Mouse (Mus musculus) T-helper 17 cell (primary cell): ENCODE data around the gene Cdc6.
"Not testable (repeated sequence)": the region's sequence is repeated elsewhere in the genome, so short reads cannot be mapped to it uniquely, and the experiment has no call there.

ENCODE experiments used
- in situ Hi-C, 2 experiments: fragments of 300-600 bp; cut with MboI, MseI; formaldehyde crosslinking; loops; 1 replicate in 1 of 2; 2 replicates in 1 of 2; pipeline ENCODE4 v1.15.1; 2025; ENCODE audit warnings: high pct_unique_total_duplicates in 2 of 2

Cdc6 gene

DNA sequence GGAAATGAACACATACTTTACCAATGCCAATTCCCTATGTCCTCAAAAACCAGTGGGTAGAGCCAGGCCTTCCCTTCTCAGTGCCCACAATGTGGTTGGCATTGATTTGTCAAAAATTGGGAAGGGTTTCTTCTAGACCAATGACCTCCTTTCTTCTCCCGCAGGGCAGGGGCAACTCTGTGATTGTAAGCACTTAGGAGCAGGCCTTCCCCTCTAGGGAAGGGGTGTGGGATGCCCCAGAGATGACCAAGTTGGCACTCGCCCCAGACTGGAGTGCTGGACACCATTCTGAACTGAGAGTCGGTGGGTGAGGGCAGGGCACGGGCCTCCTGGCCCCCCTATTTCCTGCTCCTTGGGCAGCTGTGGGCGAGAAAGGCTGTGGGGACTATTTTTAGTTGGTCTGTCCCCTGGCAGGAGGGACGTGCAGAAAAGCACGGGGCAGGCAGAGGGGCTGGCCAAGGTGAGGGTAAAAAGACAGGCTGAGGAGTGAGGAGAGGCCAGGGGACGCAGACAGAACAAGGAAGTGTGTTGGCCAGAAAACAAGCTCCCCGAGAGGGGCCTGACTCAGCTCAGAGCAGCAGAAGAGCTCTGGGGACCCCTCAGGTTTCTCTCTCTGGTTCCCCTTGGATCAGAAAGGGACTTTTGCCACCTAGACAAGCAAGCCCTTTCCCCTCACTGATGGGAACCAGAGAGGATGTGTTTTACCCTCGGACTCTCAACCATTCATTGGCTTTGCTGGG, 23.3 kb downstream of the Cdc6 start:
- in situ Hi-C loops, result no loop called here

DNA sequence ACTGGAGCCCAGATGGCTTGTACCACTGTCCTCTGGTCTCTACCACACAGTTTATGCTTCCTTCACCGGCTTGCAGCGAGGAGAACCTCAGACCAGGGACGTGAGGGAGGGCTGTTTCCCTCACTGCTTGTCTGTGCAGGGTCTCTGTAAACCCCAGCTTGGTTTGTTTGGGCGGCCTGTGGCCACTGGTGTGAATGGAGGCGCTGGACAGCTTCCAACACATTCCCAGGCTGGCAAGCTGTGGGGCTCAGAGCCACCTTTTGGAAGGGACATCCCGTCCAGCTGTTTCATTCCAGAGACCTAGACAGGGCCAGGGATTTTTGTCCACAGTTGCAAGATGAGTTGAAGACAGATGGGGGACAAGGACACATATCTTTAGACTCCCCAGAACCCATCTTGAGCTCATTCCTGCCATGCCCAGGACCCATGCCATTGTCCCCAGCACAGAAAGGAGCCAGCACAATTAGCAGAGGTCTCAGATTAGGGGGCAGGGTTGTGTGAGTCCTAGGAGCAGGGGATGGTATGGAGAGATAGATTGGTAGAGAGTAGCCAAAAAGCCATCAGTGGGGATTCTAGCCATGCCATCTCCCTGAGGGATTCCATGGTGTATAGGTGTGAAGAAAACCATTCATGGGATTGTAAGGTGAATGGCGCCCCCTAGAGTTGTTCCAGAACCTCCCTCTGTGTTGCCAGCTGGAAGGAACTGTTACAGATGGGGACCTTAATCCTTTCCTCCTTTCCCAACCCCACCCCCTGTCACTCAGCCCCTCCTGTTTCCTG, 24.1 kb downstream of the Cdc6 start:
- in situ Hi-C loops, result no loop called here

DNA sequence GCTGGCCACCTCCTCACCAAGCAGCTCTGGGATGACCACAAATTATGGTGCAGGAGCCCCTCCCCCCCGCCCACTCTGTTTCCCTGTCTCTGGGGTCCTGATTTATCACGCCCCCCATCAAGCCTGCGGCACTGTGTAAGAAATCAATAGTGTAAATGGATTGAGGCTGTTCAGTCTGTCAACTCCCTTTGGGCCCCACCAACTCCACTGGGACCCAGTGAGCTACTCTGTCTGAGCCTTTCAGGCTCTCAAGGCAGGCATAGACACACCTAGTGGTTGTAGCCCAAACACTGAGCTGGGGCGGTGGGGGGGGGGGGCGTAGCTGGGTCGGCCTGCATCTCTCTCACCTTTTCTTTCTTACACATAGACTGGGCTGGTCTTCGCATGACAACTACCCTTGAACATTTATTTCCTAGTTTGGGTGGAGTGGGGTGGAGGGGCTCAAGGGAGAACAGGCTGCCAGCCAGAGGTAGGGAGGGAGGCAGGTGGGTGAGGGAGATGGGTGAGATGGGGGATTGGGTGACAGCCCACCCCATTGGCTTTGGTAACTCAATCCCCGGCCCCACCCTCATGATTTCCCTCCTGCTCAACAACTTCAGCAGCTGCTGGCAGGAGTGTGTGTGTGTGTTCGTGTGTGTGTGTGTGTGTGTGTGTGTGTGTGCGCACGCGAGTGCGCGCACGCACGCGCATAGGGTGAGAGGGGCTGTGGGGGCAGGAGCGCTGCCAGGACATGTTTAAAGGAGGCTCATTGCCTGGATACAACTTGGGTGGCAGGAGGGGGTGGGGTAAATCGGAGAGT, 24.9 kb downstream of the Cdc6 start:
- in situ Hi-C loops, result no loop called here

DNA sequence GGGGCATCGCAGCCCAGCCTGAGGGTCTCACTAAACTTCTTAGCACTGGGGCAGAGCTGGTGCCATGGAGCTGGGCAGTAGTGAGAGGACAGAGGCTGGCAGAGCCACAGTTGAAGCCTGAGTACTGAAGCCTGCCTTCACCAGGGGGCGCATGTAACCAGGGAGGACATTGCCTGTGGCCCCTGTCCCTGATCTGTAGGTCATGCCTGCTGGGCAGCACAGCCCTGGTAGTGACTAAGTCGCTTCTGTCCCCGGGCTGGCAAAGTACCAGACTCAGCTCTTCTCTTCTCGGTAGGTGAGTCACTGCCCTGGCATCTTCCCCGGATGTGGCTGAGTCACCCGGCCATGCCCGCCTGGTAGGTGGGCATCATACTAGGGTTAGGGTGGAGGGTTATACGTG, 25.6 kb downstream of the Cdc6 start:
- in situ Hi-C loops, result no loop called here

DNA sequence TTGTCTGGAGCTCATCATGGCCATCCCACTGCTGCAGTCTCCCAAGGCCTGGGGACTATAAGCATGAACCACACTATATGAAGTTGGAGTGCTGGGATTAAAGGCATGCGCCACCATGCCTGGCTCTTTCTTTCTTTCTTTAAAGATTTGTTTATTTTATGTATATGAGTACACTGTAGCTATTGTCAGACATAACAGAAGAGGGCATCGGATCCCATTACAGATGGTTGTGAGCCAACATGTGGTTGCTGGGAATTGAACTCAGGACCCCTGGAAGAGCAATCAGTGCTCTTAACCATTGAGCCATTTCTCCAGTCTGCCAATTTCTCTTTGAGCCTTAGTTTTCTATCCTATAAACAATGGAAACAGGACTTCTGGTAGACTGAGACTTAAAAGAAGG, 26.2 kb downstream of the Cdc6 start:
- in situ Hi-C loops, result not testable (repeated sequence)

DNA sequence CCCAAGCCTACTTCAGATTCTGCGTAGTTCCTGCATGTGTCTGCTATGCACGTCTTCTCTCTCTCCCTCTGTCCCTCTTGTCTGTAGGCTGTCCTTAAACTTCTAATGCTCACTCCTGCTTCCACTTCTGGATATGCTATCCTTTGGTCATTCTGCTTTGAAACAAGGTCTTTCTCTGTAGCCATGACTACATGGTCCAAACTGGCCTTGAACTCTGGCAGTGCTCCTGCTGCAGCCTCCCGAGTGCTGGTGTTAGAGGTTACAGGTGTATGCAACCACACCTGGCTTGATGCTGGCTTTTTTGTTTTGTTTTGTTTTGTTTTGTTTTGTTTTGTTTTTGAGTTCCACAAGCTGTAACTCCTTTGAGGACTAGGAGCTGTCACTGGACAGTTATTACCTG, 26.8 kb downstream of the Cdc6 start:
- in situ Hi-C loops, result no loop called here

DNA sequence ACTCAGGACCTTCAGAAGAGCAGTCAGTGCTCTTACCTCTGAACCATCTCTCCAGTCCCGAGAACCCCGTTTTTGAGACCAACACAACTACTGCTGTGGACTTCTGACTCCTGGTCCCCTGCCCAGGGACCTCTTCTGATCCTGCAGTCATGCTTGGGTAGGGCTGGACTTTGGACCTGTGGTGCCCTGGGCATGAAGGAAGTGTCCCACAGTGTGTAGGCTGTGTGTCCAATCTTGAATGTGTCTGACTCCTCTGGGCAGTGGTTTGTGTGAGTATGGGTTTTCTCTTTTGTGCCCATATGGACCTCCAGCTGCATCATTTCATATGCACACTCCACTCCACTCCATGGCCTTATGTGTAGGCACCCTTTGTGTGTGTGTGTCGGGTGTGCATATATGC, 27.5 kb downstream of the Cdc6 start:
- in situ Hi-C loops, result loop anchor here in 1 of 2 experiments (5.0 kb wide), 1 partner anchor 37 kb away; no protein-coding TSS in a partner anchor

DNA sequence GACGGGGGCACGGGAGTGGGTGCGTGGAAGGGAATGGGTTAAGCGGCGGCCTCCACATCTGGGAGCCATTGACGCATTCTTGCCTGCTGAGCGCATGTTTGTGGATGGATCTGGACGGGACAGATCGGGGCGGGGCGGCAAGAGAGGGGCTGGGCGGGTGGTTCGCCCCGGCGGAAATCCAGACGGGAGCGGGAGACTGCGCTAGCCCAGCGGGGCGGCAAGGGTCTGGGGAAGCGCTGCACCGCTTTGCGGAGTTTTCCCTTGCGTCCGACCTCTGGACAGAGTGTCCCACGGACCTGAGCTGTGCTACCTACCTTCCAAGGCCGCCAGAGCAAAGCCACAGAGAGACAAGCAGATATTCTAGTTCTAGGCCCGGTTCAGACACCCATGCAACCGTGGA, 28.6 kb downstream of the Cdc6 start:
- in situ Hi-C loops, result loop anchor here in 1 of 2 experiments (5.0 kb wide), 1 partner anchor 36 kb away; no protein-coding TSS in a partner anchor

DNA sequence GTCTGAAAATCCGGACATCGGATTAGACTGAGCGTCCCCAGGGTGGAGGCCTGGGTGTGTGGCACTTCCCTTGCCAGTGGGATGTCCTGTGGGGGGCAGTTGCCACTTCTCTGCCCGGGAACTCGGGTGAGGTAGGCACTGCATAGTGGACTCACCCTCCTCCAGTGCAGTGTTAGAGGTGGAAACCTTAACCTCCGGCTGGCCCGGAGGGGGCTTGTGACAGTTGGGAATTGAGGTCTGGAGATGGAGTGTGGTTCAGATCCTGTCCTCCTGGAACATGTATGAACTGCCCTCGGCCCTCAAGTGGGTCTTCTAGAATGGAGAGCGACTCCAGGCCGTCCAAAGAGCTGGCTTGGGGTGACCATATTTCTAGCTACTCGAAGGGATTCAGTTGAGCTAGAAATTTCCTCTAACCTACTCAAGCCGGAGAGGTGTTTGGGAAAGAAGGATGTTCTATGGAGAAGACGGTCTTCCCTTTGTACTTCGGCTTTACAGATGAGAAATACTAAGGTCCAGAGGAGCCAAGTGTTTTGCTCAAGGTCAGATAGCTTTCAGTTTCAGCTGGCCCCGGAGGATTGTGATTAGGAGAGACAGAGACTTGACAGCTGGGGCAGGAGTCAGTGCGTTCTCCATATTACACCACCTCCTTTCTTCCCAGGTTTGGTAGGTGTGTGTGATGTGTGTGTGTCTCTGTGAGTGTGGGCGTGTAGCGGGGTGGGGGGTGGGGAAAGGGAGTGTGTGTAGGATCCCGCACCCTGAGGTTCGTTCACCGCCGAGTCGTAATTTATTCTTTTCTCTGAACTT, 29.2 kb downstream of the Cdc6 start:
- in situ Hi-C loops, result loop anchor here in 1 of 2 experiments (5.0 kb wide), 1 partner anchor 35 kb away; no protein-coding TSS in a partner anchor

DNA sequence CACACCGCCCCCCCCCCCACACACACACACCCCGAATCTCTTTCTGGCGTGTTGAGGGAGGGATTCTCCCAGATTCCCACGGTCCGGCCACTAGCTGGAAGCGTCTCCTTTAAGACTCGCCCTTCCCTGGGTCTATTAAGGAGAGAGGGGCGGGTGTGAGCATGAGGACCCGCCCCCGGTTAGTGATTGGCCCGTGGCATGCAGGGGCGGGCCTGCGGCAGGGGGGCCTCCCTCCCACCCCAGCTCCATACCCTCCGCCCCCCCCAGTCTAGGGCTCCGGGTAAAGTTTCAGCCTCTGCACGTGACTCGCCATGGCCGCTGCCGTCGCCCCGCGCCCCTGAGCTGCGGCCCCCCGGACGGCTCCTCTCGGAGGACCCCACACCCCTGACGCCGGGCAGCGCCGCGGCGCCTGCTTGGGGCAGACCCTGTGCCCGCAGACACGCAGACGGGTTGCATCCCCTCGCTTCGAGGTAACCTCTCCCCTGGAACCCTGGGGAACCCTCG, 29.9 kb downstream of the Cdc6 start:
- in situ Hi-C loops, result loop anchor here in 1 of 2 experiments (5.0 kb wide), 1 partner anchor 35 kb away; no protein-coding TSS in a partner anchor

DNA sequence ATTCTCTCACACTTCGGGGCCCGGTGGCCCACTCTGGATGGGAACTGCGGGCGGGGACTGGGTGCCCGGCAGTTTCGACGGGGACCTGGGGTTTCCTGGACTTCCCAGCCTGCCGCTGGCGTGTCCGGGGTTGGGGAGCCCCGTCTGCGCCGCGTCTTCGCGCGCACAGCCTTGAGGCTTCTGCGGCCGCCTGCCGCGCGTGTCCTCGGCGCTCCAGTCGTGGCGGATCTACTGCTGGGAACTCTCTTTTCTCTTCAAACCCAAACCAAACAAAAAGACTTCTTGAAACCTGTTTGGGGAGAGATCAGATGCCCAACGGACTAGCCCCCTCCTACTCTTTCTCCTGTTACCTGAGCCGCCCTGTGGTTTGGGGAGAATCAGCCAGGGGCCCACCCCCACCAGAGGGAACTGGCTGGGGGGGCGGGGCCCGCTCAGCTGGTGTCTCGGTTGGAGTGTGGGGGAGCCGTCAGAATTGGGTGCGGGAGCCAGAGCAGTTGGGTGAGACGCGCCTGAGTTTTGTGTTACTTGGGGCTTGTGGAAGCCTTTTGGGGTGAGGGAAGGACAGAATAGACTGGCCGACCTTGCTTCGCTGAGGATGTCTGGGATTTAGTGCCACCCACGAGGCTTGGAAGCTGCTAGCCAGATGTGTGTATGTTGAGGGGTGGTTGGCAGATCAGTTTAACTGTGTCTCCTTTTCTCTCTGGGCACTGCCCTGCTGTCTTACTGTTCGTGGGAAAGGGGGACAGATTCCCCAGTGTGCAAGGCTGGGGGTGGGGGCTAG, 30.5 kb downstream of the Cdc6 start:
- in situ Hi-C loops, result loop anchor here in 1 of 2 experiments (5.0 kb wide), 1 partner anchor 34 kb away; no protein-coding TSS in a partner anchor

DNA sequence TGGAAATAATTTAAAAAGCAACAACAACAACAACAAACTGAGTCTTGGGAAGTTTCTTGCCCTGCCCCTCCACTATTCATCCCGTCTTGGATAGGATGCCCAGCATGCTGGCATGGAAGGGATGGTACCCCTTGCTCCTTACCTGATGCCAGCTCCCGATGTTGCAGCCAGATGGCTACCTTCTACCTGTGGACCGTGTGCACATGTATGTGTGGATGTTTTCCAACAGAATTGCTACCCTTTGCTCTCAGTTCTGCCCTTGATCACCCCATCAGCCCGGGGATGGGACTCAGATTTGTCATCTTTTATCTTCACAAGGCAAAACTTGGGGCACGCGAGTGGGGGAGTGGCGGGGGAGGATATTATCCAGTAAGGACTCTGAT, 31.1 kb downstream of the Cdc6 start:
- in situ Hi-C loops, result loop anchor here in 1 of 2 experiments (5.0 kb wide), 1 partner anchor 34 kb away; no protein-coding TSS in a partner anchor

DNA sequence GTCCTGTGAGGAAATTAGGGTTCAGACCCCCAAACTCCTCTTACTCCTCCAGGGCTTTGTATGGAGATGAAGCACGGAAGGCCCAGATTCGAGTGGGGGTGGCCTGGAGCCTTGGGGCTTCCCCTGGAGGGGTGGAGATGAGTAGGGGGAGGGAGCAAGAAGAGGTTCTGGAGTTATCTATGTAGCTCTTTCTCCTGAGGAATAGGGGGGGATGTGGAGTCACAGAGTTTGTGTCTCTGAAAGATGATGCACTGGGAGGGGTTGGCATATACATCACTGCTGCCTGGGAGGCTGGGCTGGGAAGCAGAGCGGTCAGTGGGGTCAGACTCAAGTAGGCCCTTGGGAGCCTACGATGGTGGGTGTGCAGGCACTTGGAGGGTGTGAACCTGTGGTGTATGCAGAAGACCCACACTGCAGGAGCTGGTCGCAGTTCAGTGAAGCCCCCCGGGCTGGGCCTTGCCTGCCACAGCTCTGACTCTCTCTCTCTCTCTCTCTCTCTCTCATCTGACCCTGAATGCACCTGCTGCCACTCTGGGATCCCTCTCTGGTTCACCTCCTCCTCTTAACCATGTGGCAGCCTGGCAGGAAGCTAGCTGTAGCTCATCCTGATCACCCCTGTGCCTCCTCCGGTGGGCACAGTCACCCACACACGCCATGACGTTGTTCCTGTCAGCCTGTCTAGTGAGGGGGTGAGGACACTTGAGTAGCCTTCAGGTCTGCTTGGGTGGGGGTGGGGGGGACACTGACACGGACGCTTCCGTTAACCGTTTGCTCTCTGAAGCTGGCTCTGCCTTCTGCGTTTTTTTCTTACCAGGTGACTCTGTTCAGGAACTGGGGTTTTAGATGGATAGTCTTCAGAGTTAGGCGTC, 31.7 kb downstream of the Cdc6 start:
- in situ Hi-C loops, result loop anchor here in 1 of 2 experiments (5.0 kb wide), 1 partner anchor 33 kb away; no protein-coding TSS in a partner anchor

DNA sequence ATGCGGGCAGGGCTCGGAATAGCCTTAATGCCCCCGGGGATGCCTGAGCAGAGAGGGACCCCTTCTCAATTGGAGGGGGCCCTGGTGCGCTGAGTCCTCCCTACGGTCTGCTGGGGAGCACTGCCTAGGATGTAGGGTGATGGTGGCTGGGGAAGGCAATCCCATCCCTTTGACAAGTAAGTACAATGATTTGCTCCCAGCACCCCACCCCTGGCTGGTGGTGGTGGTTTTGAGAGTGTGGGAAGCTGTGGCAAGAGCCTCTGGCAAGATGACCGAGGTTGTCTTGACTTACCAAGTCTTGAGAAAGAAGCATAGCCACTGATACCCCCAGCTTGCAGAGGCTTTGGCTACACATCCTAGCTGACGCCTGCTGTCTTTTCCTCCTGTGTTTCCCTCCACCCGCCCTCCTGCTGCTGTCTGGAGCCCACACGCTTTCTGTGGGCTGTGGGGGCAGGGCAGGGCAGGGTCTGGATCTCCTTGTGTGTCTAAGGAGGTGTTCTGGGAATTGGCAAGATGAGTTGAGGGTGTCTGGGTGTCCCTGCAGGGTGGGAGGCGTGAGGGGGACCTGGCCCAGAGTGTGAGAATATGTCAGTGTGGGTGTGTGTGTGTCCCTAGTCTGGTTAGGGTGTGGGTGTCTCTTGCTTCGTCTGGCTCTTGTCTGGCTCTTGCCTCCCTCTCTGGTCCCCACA, 32.5 kb downstream of the Cdc6 start:
- in situ Hi-C loops, result loop anchor here in 1 of 2 experiments (5.0 kb wide), 2 partner anchors 32 to 207 kb away; no protein-coding TSS in a partner anchor

DNA sequence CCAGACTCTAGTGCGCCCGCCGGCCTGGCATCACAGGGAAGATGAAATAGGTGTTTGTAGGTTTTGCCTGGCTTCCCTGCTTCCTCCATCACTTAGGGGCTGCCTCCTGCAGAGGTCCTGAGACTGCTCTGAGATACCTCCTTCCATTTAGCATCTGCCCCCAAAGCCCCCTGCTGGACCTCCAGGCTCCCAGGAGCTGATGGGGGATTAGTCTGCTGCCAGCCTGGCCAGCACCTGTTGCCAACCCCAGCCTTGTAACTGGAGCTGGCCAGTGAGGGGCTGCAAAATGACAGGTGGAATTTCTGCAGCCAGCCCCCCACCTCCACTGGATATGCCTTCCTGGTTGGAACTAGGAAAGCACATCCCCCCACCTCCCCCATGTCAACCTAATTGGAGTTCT, 33.2 kb downstream of the Cdc6 start:
- in situ Hi-C loops, result loop anchor here in 1 of 2 experiments (5.0 kb wide), 1 partner anchor 207 kb away; no protein-coding TSS in a partner anchor

DNA sequence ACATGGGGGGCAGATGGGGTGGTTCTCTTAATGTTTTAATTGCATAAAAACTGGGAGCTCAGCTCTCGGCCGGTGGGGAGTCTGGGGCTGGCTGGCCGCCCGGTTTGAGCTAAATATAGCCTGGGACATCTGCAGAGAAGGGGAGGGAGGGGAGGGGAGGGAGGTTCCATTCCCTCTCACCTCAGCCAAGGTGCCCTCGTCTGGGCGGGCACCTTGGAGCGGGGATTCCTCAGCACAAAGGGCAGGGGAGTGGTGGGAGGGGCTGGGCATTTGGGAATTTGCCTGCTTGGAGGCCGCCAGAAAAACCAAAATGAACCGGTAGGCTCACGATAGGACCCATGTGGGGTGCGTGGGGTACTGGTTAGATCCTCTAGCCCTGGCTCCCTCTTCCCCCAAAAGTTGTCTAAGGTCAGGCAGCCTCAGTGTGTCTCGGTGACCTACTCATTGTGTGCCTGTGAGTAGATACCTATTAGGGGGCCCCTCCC, 33.8 kb downstream of the Cdc6 start:
- in situ Hi-C loops, result loop anchor here in 1 of 2 experiments (5.0 kb wide), 1 partner anchor 206 kb away; no protein-coding TSS in a partner anchor

DNA sequence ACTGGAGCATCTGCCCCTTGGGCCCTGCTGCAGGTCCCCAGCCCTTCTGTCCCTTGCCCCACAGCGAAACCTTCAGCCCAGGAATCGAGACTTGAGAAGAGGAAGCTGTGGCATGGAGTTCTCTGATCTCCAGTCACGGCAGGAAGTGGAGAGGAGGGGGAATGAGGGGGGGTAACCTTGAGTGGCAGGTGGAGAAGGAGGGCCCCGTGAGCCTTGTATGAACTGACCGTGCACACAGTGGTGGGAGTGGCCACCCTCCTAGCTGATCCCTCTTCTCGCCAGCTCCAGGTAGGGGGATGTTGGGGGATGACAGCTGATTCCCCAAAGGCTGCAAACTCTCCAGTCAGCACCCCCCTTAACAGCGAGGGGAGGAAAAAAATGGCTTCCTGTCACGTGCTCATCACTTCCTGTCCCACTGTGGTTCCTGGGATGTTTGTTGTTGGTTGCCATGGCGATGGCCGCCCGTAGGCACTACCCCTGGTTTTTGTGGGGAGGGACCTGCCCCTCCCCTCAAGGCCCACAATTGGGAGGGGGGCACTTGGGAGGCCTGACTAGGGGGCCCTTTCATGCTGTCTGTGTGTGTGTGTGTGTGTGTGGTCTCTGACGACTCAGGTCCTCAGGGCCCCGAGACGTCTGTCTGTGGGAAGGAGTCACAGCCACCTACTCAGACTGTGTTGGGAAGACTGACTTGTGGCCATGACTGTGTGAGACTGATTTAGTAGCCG, 34.4 kb downstream of the Cdc6 start:
- in situ Hi-C loops, result loop anchor here in 1 of 2 experiments (5.0 kb wide), 1 partner anchor 205 kb away; no protein-coding TSS in a partner anchor
